Mouse (Mus musculus): ENCODE results near the gene Rps6ka1.

- no peak for TF ChIP-seq CTCF (IDR thresholded peaks at IDR 0.05; ENCODE audit: low read depth, low read length)
- no peak for TF ChIP-seq POLR2A (IDR thresholded peaks at IDR 0.05; ENCODE audit: borderline replicate concordance, low read depth, low read length)
Observed at GRCm38 (mm10) chr4:133923743-133924142, 36.1 kb upstream of the Rps6ka1 start.

Measured in bone marrow macrophage, adult 2 months (primary cell).